Mouse (Mus musculus): ENCODE results near the gene Gnptg.

Gnptg gene

DNA sequence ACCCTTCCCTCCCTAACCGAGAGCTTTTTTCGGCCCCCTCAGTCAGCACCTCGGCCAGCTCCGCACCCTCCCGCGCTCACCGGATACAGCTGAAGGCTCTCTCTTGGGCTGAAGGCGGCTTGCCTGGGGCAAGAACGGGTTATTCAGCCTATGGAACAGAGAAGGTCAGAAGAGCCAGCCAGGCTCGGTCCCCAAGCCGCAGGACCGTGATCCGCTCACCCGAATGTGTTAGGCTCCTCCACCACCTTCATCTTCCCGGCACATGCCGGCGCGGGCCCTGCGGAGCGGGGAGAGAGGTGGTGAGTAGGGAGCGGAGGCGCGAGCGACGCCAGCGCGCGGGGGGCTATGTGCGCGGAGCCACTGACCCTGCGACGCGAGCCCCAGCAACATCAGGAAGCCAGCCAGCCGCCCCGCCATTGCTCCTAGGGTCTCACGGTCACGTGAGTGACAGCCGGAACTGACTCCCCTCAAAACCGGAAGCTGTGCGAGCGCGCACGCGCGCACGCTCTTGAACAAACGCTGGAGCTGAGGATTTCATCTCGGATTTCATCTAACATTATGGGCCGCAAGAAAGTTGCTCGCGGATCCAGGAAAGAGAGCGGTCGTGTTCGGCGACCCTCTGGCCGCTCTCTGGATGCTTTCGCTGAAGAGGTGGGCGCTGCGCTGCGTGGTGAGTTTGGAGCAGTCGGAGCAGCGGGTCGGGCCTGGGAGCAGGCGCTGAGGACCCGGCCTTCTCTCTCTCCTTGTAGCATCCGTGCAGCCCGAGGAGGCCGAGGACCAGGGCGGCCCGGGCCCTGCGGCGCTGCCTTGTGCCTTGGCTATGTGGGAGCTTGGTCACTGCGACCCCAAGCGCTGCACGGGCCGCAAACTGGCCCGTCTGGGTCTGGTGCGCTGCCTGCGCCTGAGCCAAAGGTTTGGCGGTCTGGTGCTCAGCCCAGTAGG lies at the start of gene Gnptg, which contains the start of gene Tsr3:
TSS of gene Gnptg (minus strand) at position 430 of the 942 bp plus-strand sequence.
TSS of gene Tsr3 (plus strand) at position 476 of the 942 bp plus-strand sequence.
- DNase-seq (ENCODE audit: low spot score in 2 of 2) = peak; percentile 84 to 89

DNA sequence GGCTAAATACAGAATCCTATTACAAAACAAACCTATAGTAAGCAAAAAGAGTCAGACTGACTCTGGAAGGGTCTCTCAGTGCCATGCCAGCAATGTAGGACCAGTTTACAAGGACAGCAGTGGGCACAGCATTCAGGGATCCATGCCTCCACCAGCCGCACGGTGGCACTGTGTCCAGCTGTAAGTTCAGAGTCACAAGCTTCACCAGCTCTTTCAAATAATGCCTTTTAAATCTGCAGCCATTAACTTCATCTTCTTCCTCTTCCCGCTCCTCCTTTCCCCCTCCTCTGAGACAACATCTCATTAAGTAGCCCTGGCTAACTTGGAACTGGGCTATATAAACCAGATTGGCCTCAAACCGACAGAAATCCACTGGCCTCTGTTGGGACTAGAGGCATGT lies 48.9 kb upstream of the Gnptg start:
- peak; percentile 61 to 68 for DNase-seq (ENCODE audit: low spot score in 2 of 2)

DNA sequence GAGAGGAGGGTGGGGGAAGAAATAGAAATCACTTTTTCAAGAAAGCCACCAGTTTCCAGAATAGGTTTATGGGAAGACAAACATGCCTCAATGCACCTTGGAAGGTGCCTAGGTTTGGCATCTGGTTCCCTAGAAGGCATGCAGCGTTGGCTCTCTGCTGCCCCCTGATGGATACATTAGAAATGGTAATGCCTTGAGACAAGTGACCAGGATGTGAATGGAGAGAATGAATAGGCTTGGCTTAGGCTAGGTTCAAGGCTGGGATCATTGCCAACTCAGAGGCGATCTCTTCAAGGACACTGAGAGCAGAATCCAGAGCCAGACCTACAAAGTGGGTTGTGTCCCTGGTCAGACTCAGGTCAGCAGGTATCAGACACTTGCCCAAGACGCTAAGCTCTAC lies 45.1 kb upstream of the Gnptg start:
- peak; percentile 54 to 68 for DNase-seq (ENCODE audit: low spot score in 2 of 2)

GRCm38 (mm10) chr17:25282133-25282532 lies 42.2 kb upstream of the Gnptg start:
- no peak for DNase-seq (ENCODE audit: low spot score in 2 of 2)

DNA sequence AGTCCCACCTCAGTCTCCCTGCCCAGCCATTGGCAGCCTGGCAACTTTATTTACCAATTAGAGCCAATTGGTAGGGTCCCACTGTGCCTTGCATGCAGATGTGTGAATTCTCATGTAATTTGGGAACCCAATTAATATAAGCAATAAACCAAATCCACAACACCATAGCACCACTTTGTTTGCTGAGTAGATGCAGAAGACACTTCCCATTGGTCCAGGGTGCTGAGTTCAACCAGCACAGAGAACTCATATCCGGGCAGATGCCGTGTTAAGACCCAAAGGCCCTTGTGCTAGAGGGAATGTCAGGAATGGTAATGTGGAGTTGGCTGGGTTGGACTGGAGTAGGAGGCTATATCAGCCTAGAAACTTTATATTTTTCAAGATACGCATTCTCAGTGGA lies 35.9 kb upstream of the Gnptg start:
- no peak for DNase-seq (ENCODE audit: low spot score in 2 of 2)

GRCm38 (mm10) chr17:25274571-25275346 lies 34.8 kb upstream of the Gnptg start, which contains the start of gene Ube2i:
Gene Ube2i, minus strand, starts transcription at chr17:25274622.
- DNase-seq (ENCODE audit: low spot score in 2 of 2) = no peak

DNA sequence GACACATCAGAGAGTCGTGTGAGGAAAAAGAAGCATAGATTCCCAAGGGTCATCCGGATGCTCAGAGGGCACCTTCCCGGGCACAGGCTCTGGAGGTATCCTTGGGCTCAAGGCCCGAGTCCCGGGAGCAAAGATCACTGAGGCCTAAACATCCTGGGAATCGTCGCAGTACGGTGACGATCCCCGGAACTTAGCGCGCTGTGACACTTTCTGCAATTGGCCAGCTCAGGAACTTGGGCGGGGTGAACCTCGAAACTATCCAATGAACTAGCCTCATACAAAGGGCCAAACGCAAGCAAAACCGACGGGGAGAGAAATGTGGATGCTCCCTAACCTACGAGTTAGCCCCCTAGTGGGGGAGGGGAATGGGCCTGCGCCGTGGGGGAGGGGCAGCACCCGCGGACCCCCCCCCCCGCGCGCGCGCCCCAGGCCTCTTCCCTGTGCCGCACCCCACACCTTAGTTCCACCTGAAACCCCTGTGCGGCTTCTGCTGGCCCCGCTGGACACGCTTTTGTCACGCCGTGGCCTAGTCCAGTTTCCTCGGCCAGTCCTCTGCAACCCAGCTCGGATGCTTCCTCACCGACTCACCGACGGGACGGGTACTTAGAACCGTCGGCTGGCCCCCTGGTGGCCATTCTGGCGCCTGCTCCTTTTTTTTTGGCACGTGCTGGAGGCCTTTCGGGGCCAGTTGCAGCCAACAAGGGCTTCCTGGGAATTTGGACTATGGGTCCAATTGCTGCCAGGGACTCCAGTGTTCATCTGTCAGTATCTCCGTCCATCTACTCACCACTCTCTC lies 34.0 kb upstream of the Gnptg start:
- DNase-seq (ENCODE audit: low spot score in 2 of 2) = peak; percentile 98

DNA sequence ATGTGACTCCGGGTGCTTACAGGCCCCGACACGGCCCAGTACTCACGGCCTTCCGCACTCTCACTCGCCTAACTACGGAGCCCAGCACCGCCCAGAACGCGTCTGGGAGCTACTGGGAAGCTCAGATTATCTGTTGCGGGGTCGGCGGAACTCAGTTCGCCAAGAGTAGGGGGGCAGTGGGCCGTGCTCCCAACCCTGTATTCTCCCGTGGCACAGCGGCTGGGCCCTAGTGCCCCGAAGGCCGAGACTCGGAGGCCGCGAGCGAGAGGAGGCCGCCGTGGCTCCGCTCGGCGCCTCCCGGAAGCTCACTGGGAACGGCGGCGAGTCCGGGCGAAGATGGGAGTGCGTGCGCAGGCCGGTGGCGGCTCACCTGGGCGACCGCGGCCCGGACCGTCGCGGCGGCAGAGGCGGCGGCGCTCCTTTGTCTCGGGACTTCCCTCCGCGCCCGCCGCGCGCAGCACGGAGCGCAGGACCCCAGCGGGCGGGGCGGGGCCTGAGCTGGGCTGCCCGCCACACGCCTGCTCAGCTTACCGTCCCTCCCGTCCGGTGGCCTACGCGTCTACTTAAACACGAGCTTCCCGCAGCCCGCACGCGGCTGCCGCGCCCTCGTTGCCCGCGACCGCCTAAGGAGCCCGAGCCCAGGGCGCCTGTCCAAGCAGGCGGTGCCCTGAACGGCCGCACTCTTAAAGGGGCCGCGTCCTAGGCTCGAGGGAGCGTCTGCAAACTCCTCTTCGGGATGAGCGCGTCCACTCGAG lies 33.2 kb upstream of the Gnptg start:
- peak; percentile 88 to 95 for DNase-seq (ENCODE audit: low spot score in 2 of 2)

GRCm38 (mm10) chr17:25272326-25272725 lies 32.4 kb upstream of the Gnptg start:
- DNase-seq (ENCODE audit: low spot score in 2 of 2) = no peak

GRCm38 (mm10) chr17:25270795-25271335 lies 30.9 kb upstream of the Gnptg start:
- DNase-seq (ENCODE audit: low spot score in 2 of 2) = no peak

- peak in 1 of 2 experiments; percentile 40 for DNase-seq (ENCODE audit: low spot score in 2 of 2)
Measured at GRCm38 (mm10) chr17:25264453-25264852, 24.5 kb upstream of the Gnptg start.

DNA sequence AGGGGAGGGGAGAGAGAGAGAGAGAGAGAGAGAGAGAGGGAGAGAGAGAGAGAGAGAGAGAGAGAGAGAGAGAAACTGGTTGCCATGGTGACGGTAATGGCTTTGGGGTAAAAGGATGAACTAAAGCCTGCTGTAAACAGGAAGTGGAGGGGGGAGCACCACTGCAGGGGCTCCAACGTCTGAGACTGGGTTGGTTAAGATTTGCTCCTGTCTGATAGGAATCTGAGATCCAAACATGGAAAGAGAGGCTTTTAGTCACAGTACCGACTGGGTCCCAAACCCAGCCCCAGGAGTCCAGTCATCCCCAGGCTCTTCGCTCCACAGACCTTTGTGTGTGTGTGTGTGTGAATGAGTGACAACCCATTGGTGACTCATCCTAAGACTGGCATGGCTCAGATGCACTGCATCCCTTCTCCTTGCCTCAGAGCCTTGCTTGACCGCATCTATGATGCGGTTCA lies 17.9 kb upstream of the Gnptg start:
- DNase-seq (ENCODE audit: low spot score in 2 of 2) = no peak

GRCm38 (mm10) chr17:25256140-25256754 lies 16.3 kb upstream of the Gnptg start, which contains the start of gene Baiap3:
Gene Baiap3, minus strand, starts transcription at chr17:25256364.
- no peak for DNase-seq (ENCODE audit: low spot score in 2 of 2)

DNA sequence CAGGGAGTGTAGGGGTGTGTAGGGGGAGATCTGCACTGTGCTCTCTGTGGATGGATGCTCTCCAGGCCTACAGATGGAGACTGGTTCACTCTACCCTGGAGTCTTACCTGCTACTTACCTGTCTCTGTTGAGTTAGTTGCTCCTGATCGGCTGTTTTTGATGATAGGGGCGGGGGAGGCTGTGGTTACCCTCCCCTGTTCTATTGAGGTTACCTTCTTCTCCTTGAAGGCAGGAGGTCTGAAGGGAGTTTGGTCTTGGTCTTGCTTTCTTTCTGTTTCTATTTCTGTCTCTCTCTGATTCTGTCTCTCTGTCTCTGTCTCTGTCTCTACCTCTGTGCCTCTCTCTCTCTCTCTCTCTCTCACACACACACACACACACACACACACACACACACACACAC lies 15.2 kb upstream of the Gnptg start:
- DNase-seq (ENCODE audit: low spot score in 2 of 2) = no peak

- peak; percentile 45 to 50 for DNase-seq (ENCODE audit: low spot score in 2 of 2)
Measured at GRCm38 (mm10) chr17:25253760-25254159, 13.8 kb upstream of the Gnptg start.

DNA sequence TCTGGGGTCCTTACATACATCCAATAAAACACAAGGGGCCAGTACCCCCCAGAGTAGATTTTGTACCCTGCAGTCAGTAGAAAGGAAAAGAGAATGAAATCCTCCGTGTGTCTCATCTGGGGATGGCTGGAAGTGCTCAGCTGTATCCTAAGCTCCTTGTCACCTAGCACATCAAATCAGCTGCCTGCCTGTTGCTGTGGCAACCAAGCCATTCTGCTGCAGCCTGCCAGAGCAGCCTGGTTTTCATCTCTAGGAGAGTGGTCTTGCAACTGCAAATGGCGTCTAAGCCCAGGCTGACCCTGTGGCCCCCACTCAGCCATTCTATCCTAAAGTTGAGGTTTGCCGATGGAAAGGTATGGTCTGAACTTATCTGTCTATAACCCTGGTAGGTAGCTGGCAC lies 12.7 kb upstream of the Gnptg start:
- DNase-seq (ENCODE audit: low spot score in 2 of 2) = no peak

GRCm38 (mm10) chr17:25250181-25250835 lies 10.4 kb upstream of the Gnptg start:
- no peak for DNase-seq (ENCODE audit: low spot score in 2 of 2)

- DNase-seq (ENCODE audit: low spot score in 2 of 2) = no peak
Measured at GRCm38 (mm10) chr17:25248033-25248750, 8.3 kb upstream of the Gnptg start.

- no peak for DNase-seq (ENCODE audit: low spot score in 2 of 2)
Measured at GRCm38 (mm10) chr17:25244239-25244638, 4.3 kb upstream of the Gnptg start.

Measured in right cerebral cortex, adult 2 months (tissue).